Mouse (Mus musculus) heart, adult 2 months (tissue): ENCODE results near the gene Evpl.

Experiments
- CTCF ChIP-seq: fragments of 200-600 bp; IDR thresholded peaks from 2 replicates; pipeline ENCODE4 v1.8.1; 2022; ENCODE audit warnings: antibody characterized with exemption, mild to moderate bottlenecking, moderate library complexity
- POLR2A ChIP-seq: fragments of 200-500 bp; IDR thresholded peaks from 2 replicates; pipeline ENCODE4 v1.6.1; 2011; ENCODE audit warnings: mild to moderate bottlenecking, low read depth, low read length, control low read depth; ENCODE audit not compliant: insufficient read depth

GRCm38 (mm10) chr11:116198132-116198531, 39.7 kb downstream of the Evpl start:
- TF ChIP-seq CTCF, result no peak
- no peak for TF ChIP-seq POLR2A
